Mouse (Mus musculus): ENCODE measurements around the gene Preb. TPM values are rescaled to one million over a fixed set of nuclear protein-coding genes. Genes with fewer than 3 reads are reported as not detected.

Gene Preb
- 94.2 and 96.4 TPM in 2 replicates for total RNA-seq (2012; rRNA removed)

- in situ Hi-C loops (cut with MboI; ENCODE audit: low sequenced_read_pairs in 2 of 2, unreplicated experiment in 2 of 2) = no loop called here
- H3K9me3 ChIP-seq (ENCODE audit: control insufficient read depth, insufficient read depth, low read depth, low read length) = no peaks in the 10 kb centered on the region
- no peaks in the 10 kb centered on the region for H3K4me1 ChIP-seq (ENCODE audit: control insufficient read depth in 2 of 2, insufficient read depth in 2 of 2, low read length in 2 of 2, poor library complexity in 1 of 2)
- peak within 1 kb of the TSS; percentile 93 for H3K9ac ChIP-seq (ENCODE audit: insufficient read depth, low read depth, low read length, poor library complexity, severe bottlenecking)
- DNase-seq (ENCODE audit: low read depth, low spot score) = peak; percentile 95
- H3K4me3 ChIP-seq (ENCODE audit: insufficient read depth in 1 of 2, low read depth in 1 of 2, low read length in 2 of 2, poor library complexity in 1 of 2, severe bottlenecking in 1 of 2) = peak within 1 kb of the TSS; percentile 84 to 88
- peaks cover 20% of the 10 kb centered on the region for H3K36me3 ChIP-seq (ENCODE audit: control insufficient read depth, insufficient read depth, low read length, poor library complexity, severe bottlenecking)
- H3K27ac ChIP-seq (ENCODE audit: insufficient read depth, low read depth, low read length, poor library complexity, severe bottlenecking) = peak within 1 kb of the TSS; percentile 9; the same call in 1 of the 2 replicates
- TF ChIP-seq HCFC1 (IDR thresholded peaks at IDR 0.05; ENCODE audit: borderline replicate concordance, insufficient read depth, low read length) (peak; percentile 81), MAFK (IDR thresholded peaks at IDR 0.05; ENCODE audit: insufficient read depth, low read depth, low read length) (peak; percentile 51; the same call in 1 of the 2 replicates), ZNF384 (IDR thresholded peaks at IDR 0.05; ENCODE audit: low read depth, low read length) (no peak)
These were observed at the start of gene Preb for GRCm38 (mm10) chr5:30959966-30960501. Preb (minus strand) TSS chr5:30960361.

- H3K4me1 ChIP-seq (ENCODE audit: control insufficient read depth in 2 of 2, insufficient read depth in 2 of 2, low read length in 2 of 2, poor library complexity in 1 of 2) = no peaks in the 10 kb centered on the region
- H3K27ac ChIP-seq (ENCODE audit: insufficient read depth, low read depth, low read length, poor library complexity, severe bottlenecking) = no peak overlapping the region
- H3K4me3 ChIP-seq (ENCODE audit: insufficient read depth in 1 of 2, low read depth in 1 of 2, low read length in 2 of 2, poor library complexity in 1 of 2, severe bottlenecking in 1 of 2) = no peak overlapping the region
- H3K9ac ChIP-seq (ENCODE audit: insufficient read depth, low read depth, low read length, poor library complexity, severe bottlenecking) = no peak overlapping the region
- TF ChIP-seq ZC3H11A (IDR thresholded peaks at IDR 0.05; ENCODE audit: borderline replicate concordance, low read depth, low read length) (peak; percentile 32; the same call in 1 of the 2 replicates), ZNF384 (IDR thresholded peaks at IDR 0.05; ENCODE audit: low read depth, low read length) (no peak)
- in situ Hi-C loops (cut with MboI; ENCODE audit: low sequenced_read_pairs in 2 of 2, unreplicated experiment in 2 of 2) = loop anchor here in 1 of 2 experiments (10.0 kb wide), 1 partner anchor 199 kb away; no protein-coding TSS in a partner anchor
- H3K9me3 ChIP-seq (ENCODE audit: control insufficient read depth, insufficient read depth, low read depth, low read length) = no peaks in the 10 kb centered on the region
- no peaks in the 10 kb centered on the region for H3K36me3 ChIP-seq (ENCODE audit: control insufficient read depth, insufficient read depth, low read length, poor library complexity, severe bottlenecking)
- peak; percentile 92 for DNase-seq (ENCODE audit: low read depth, low spot score)
These were observed 44.0 kb upstream of the Preb start for GRCm38 (mm10) chr5:31004184-31004583.

GRCm38 (mm10) chr5:31001560-31001959 lies 41.4 kb upstream of the Preb start:
- H3K9me3 ChIP-seq (ENCODE audit: control insufficient read depth, insufficient read depth, low read depth, low read length) = no peaks in the 10 kb centered on the region
- H3K4me1 ChIP-seq (ENCODE audit: control insufficient read depth in 2 of 2, insufficient read depth in 2 of 2, low read length in 2 of 2, poor library complexity in 1 of 2) = no peaks in the 10 kb centered on the region
- no peak overlapping the region for H3K9ac ChIP-seq (ENCODE audit: insufficient read depth, low read depth, low read length, poor library complexity, severe bottlenecking)
- H3K4me3 ChIP-seq (ENCODE audit: insufficient read depth in 1 of 2, low read depth in 1 of 2, low read length in 2 of 2, poor library complexity in 1 of 2, severe bottlenecking in 1 of 2) = no peak overlapping the region
- TF ChIP-seq ZC3H11A (IDR thresholded peaks at IDR 0.05; ENCODE audit: borderline replicate concordance, low read depth, low read length) (no peak), ZNF384 (IDR thresholded peaks at IDR 0.05; ENCODE audit: low read depth, low read length) (no peak), MAFK (IDR thresholded peaks at IDR 0.05; ENCODE audit: insufficient read depth, low read depth, low read length) (no peak), CHD2 (IDR thresholded peaks at IDR 0.05; ENCODE audit: low read depth, low read length) (no peak), HCFC1 (IDR thresholded peaks at IDR 0.05; ENCODE audit: borderline replicate concordance, insufficient read depth, low read length) (no peak)
- in situ Hi-C loops (cut with MboI; ENCODE audit: low sequenced_read_pairs in 2 of 2, unreplicated experiment in 2 of 2) = loop anchor here in 1 of 2 experiments (10.0 kb wide), 1 partner anchor 197 kb away; no protein-coding TSS in a partner anchor
- peak; percentile 41 for DNase-seq (ENCODE audit: low read depth, low spot score)
- no peak overlapping the region for H3K27ac ChIP-seq (ENCODE audit: insufficient read depth, low read depth, low read length, poor library complexity, severe bottlenecking)
- no peaks in the 10 kb centered on the region for H3K36me3 ChIP-seq (ENCODE audit: control insufficient read depth, insufficient read depth, low read length, poor library complexity, severe bottlenecking)

DNA sequence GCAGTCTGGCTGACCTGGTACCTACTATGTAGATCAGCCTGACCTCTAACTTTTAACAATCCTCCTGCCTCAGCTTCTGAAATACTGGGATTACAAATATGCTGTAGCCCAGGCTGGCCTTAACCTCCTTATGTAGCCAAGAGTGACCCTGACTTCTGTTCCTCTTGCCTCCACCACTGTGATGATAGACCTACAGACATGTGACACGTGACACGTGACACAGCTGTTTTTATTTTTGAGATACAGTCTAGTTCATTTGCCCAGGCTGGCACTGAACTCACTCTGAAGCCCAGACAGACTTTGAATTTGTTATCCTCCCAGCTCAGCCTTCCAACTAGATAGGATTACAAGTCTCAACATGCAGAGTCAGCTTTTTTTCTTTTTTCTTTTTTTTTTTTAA lies 40.8 kb upstream of the Preb start:
- no peak for DNase-seq (ENCODE audit: low read depth, low spot score)
- H3K36me3 ChIP-seq (ENCODE audit: control insufficient read depth, insufficient read depth, low read length, poor library complexity, severe bottlenecking) = no peaks in the 10 kb centered on the region
- H3K9ac ChIP-seq (ENCODE audit: insufficient read depth, low read depth, low read length, poor library complexity, severe bottlenecking) = no peak overlapping the region
- in situ Hi-C loops (cut with MboI; ENCODE audit: low sequenced_read_pairs in 2 of 2, unreplicated experiment in 2 of 2) = loop anchor here in 1 of 2 experiments (10.0 kb wide), 1 partner anchor 196 kb away; no protein-coding TSS in a partner anchor
- H3K9me3 ChIP-seq (ENCODE audit: control insufficient read depth, insufficient read depth, low read depth, low read length) = no peaks in the 10 kb centered on the region
- TF ChIP-seq MAFK (IDR thresholded peaks at IDR 0.05; ENCODE audit: insufficient read depth, low read depth, low read length) = no peak
- TF ChIP-seq ZNF384 (IDR thresholded peaks at IDR 0.05; ENCODE audit: low read depth, low read length) = peak; percentile 68; the same call in 1 of the 2 replicates
- no peak overlapping the region for H3K4me3 ChIP-seq (ENCODE audit: insufficient read depth in 1 of 2, low read depth in 1 of 2, low read length in 2 of 2, poor library complexity in 1 of 2, severe bottlenecking in 1 of 2)
- no peak overlapping the region for H3K27ac ChIP-seq (ENCODE audit: insufficient read depth, low read depth, low read length, poor library complexity, severe bottlenecking)
- H3K4me1 ChIP-seq (ENCODE audit: control insufficient read depth in 2 of 2, insufficient read depth in 2 of 2, low read length in 2 of 2, poor library complexity in 1 of 2) = no peaks in the 10 kb centered on the region

DNA sequence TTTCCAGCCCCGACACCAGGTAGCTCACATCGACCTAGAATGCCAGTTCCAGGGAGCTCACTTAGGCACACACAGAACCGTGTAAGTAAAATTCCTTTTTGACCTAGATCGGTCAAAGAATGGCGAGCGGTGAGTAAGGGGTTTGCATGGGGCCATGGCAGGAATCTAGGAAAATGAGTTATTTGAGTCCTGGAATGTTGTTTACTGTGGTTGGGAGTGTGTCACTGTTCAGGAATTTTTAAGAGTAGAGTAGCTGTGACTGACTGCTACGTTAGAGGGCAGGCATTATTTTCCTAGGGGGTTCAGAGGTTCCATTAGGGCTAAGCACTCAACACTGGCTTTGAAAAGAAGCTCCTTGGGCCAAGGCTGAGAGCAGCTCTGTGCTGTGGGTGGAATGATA lies 40.0 kb upstream of the Preb start:
- in situ Hi-C loops (cut with MboI; ENCODE audit: low sequenced_read_pairs in 2 of 2, unreplicated experiment in 2 of 2) = loop anchor here in 1 of 2 experiments (10.0 kb wide), 1 partner anchor 195 kb away; no protein-coding TSS in a partner anchor
- no peak for DNase-seq (ENCODE audit: low read depth, low spot score)
- no peaks in the 10 kb centered on the region for H3K9me3 ChIP-seq (ENCODE audit: control insufficient read depth, insufficient read depth, low read depth, low read length)
- no peaks in the 10 kb centered on the region for H3K36me3 ChIP-seq (ENCODE audit: control insufficient read depth, insufficient read depth, low read length, poor library complexity, severe bottlenecking)
- H3K27ac ChIP-seq (ENCODE audit: insufficient read depth, low read depth, low read length, poor library complexity, severe bottlenecking) = no peak overlapping the region
- no peaks in the 10 kb centered on the region for H3K4me1 ChIP-seq (ENCODE audit: control insufficient read depth in 2 of 2, insufficient read depth in 2 of 2, low read length in 2 of 2, poor library complexity in 1 of 2)
- no peak for TF ChIP-seq MAFK (IDR thresholded peaks at IDR 0.05; ENCODE audit: insufficient read depth, low read depth, low read length)
- TF ChIP-seq HCFC1 (IDR thresholded peaks at IDR 0.05; ENCODE audit: borderline replicate concordance, insufficient read depth, low read length) = no peak
- no peak for TF ChIP-seq ZC3H11A (IDR thresholded peaks at IDR 0.05; ENCODE audit: borderline replicate concordance, low read depth, low read length)
- TF ChIP-seq ZNF384 (IDR thresholded peaks at IDR 0.05; ENCODE audit: low read depth, low read length) = no peak
- TF ChIP-seq CHD2 (IDR thresholded peaks at IDR 0.05; ENCODE audit: low read depth, low read length) = no peak
- H3K9ac ChIP-seq (ENCODE audit: insufficient read depth, low read depth, low read length, poor library complexity, severe bottlenecking) = no peak overlapping the region
- no peak overlapping the region for H3K4me3 ChIP-seq (ENCODE audit: insufficient read depth in 1 of 2, low read depth in 1 of 2, low read length in 2 of 2, poor library complexity in 1 of 2, severe bottlenecking in 1 of 2)

Measured in ES-E14 (cell line).